Mouse (Mus musculus) ES-Bruce4 (cell line): ENCODE measurements around the gene Hc. TPM values are rescaled to one million over a fixed set of nuclear protein-coding genes. Genes with fewer than 3 reads are reported as not detected.

Experiments used
- H3K27ac ChIP-seq: 2 replicates; pipeline ENCODE4 v1.5.1; 2012; ENCODE audit warnings: low read length, inconsistent platforms; ENCODE audit not compliant: insufficient read depth
- H3K27me3 ChIP-seq: 2 replicates; pipeline ENCODE4 v1.6.1; 2012; ENCODE audit warnings: mild to moderate bottlenecking, low read length, inconsistent platforms; ENCODE audit not compliant: control insufficient read depth, poor library complexity, insufficient read depth, severe bottlenecking
- H3K36me3 ChIP-seq: 2 replicates; pipeline ENCODE4 v1.6.1; 2012; ENCODE audit warnings: inconsistent platforms, mild to moderate bottlenecking, low read length, moderate library complexity; ENCODE audit not compliant: control insufficient read depth, poor library complexity, insufficient read depth, severe bottlenecking
- H3K4me1 ChIP-seq: one replicate; pipeline ENCODE4 v1.8.1; 2011; ENCODE audit warnings: low read length; ENCODE audit not compliant: control insufficient read depth, insufficient read depth
- H3K4me3 ChIP-seq: 2 replicates; pipeline ENCODE4 v1.5.1; 2011; ENCODE audit warnings: low read depth, mild to moderate bottlenecking, low read length
- H3K9ac ChIP-seq: 2 replicates; pipeline ENCODE4 v1.6.1; 2012; ENCODE audit warnings: low read depth, mild to moderate bottlenecking, inconsistent platforms; ENCODE audit not compliant: poor library complexity, severe bottlenecking
- H3K9me3 ChIP-seq: replicated peaks from 2 replicates; pipeline ENCODE4 v1.6.1; 2012; ENCODE audit warnings: mild to moderate bottlenecking, low read length, inconsistent platforms; ENCODE audit not compliant: control insufficient read depth, poor library complexity, insufficient read depth, severe bottlenecking
- CTCF ChIP-seq: IDR thresholded peaks from one replicate; pipeline ENCODE4 v1.8.1; 2011; ENCODE audit warnings: low read depth, low read length
- EP300 ChIP-seq: IDR thresholded peaks from 2 replicates; pipeline ENCODE4 v1.6.1; 2011; ENCODE audit warnings: low read depth, low read length; ENCODE audit not compliant: insufficient read depth
- POLR2A ChIP-seq: IDR thresholded peaks from one replicate; pipeline ENCODE4 v1.8.1; 2011; ENCODE audit warnings: low read length; ENCODE audit not compliant: insufficient read depth
- polyA plus RNA-seq: library from polyadenylated mRNA; stranded (reverse); fragments of >200 nt; gene quantifications from 2 replicates; pipeline ENCODE4 v1.2.4, GENCODE M21; 2011; ENCODE audit warnings: low read depth; ENCODE audit not compliant: missing spikeins, insufficient read depth, insufficient read length

The Hc gene
- polyA plus RNA-seq, 1 experiment, result not detected

DNA sequence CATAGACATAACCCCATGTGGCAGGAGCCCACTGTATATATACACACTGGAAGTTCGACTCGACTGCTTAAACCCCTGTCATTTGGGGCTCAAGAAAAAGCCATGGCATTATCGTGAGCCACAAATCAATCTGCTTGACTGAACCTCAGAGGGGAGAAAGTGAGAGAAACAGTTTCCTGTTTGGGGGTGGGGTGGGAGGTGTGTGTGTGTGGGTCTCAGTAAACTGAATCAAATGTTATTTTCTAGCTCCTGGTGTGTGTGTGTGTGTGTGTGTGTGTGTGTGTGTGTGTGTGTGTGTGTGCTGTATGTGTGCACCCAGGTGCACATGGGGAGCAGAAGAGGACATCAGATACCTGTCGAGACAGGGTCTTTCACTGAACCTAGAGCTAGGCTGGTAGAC, 108.2 kb downstream of the Hc start:
- no peaks in the 10 kb centered on the region for H3K4me1 ChIP-seq
- no peaks in the 10 kb centered on the region for H3K27me3 ChIP-seq
- TF ChIP-seq EP300 (no peak), CTCF (no peak)
- H3K27ac ChIP-seq, result no peak overlapping the region
- H3K9ac ChIP-seq, result no peak overlapping the region
- no peak overlapping the region for H3K4me3 ChIP-seq
- H3K36me3 ChIP-seq, result no peaks in the 10 kb centered on the region
- no peaks in the 10 kb centered on the region for H3K9me3 ChIP-seq

DNA sequence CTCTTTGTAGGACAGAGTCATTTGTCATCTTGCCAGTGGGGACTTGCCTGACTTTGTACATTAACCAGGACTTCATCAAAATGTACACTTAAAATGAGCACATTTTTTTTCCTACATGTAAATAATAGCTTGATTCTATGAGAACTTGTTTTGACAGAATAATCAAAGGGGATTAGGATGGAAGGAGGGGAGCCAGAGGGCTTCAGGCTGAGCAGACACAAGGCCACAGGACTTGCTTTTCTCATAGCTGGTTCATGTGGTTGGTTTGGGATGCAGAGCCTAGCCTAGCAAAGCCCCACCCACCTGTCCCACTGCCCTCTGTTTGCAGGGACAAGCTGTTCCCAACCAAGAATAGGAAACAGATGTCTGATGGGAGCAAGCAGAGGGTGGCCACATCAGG, 109.8 kb downstream of the Hc start:
- no peaks in the 10 kb centered on the region for H3K27me3 ChIP-seq
- H3K9me3 ChIP-seq, result no peaks in the 10 kb centered on the region
- H3K9ac ChIP-seq, result no peak overlapping the region
- H3K27ac ChIP-seq, result no peak overlapping the region
- TF ChIP-seq EP300, result no peak
- no peak for TF ChIP-seq CTCF
- TF ChIP-seq POLR2A, result no peak
- H3K36me3 ChIP-seq, result no peaks in the 10 kb centered on the region
- H3K4me3 ChIP-seq, result no peak overlapping the region
- H3K4me1 ChIP-seq, result peaks cover under 1% of the 10 kb centered on the region

DNA sequence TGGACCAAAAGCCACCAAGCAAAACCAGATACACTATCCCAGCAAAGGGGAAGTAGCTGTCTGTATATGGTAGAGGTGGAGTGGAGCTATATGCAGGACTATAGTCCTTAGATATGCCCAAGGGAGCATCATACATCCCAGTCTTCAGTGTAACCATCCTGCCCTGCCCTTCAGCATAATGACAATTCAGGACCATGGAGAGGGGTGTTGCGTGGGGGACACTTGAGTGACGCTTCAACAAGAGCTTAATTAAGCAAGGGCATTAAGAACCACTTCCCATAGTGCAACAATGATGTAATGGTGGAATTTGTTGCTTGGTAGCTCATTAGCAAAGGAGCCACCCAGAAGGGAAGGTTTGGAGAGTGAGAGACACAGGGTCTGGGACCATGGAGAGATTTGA, 112.6 kb downstream of the Hc start:
- no peak for TF ChIP-seq EP300
- no peak for TF ChIP-seq POLR2A
- no peak for TF ChIP-seq CTCF
- H3K36me3 ChIP-seq, result no peaks in the 10 kb centered on the region
- no peaks in the 10 kb centered on the region for H3K27me3 ChIP-seq

DNA sequence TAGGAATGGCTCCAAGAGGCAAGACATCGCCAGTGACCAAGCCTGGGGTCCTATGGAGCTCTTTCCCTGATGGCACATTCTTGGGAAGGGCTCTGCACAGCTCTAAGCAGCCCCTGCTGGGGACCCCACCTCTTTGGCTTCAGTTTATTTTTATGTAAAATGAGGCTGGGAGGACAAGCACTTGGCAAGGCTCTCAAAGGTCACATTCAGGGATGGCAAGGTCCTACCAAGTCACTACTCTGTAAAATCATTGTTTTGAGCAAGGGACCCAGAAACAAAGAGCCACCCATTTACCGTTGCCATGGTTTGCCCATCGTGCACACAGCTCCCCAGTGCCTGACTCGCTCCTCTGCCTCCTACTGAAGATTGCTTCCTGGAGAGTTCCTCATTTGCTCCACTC, 115.2 kb downstream of the Hc start:
- Histone ChIP-seq H3K4me3 (no peak overlapping the region), H3K9ac (no peak overlapping the region), H3K27me3 (no peaks in the 10 kb centered on the region)

More for the DNA sequence above, 112.6 kb downstream of the Hc start:
- Histone ChIP-seq H3K9ac (no peak overlapping the region), H3K4me3 (no peak overlapping the region), H3K27ac (no peak overlapping the region), H3K9me3 (no peaks in the 10 kb centered on the region), H3K4me1 (peaks cover 6% of the 10 kb centered on the region)

DNA sequence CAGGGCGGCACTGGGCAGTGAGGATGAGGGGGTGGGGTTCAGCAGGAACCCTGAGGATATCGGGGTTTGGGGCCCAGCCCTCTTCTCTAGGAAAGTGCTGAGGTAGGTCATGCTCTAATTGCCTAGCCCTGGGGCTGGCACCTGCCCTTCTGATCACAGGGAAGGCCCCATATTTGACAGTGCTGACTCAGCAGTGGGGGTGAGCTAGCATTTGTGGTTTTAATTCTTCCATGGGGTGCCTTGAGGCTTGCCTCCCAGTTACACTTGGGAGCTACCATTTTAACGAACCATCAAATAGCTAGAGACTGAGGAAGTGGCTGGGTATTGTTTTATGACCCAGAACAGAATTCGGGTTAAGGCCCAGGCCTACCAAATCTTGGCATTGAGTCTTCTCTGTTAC, 115.7 kb downstream of the Hc start:
- no peak overlapping the region for H3K27ac ChIP-seq
- TF ChIP-seq EP300 (no peak), POLR2A (no peak), CTCF (no peak)
- H3K27me3 ChIP-seq, result no peaks in the 10 kb centered on the region
- H3K4me3 ChIP-seq, result no peak overlapping the region
- H3K9ac ChIP-seq, result no peak overlapping the region
- no peaks in the 10 kb centered on the region for H3K9me3 ChIP-seq
- peaks cover 13% of the 10 kb centered on the region for H3K4me1 ChIP-seq
- no peaks in the 10 kb centered on the region for H3K36me3 ChIP-seq

More for the DNA sequence above, 115.2 kb downstream of the Hc start:
- Histone ChIP-seq H3K4me1 (peaks cover 12% of the 10 kb centered on the region), H3K9me3 (no peaks in the 10 kb centered on the region), H3K27ac (no peak overlapping the region), H3K36me3 (no peaks in the 10 kb centered on the region)
- TF ChIP-seq EP300, result 0 out of 2 replicates have a peak, but pooled peaks have one; percentile 44
- TF ChIP-seq CTCF, result no peak
- no peak for TF ChIP-seq POLR2A

DNA sequence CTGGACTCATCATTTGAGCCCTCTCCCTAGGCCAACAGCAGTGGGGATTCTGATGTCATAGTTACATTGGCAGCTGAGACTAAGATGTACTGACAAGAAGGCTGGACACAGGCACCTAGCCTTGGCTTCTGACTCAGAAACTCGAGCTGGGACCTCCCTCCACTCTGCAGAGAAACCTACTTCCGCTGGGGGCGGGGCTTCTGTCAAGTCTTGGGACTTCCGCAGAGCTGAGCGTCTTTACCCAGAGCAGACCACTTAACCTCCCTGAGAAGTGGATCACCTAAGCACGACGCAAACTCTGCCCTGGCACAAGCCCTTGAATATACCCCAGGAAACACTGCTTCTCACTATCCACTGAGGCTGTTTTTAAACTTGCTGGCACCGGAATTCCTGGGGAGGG, 116.5 kb downstream of the Hc start:
- no peak overlapping the region for H3K4me3 ChIP-seq
- no peaks in the 10 kb centered on the region for H3K9me3 ChIP-seq
- TF ChIP-seq CTCF, result no peak
- peak; percentile 18 for TF ChIP-seq POLR2A
- no peak for TF ChIP-seq EP300
- H3K36me3 ChIP-seq, result no peaks in the 10 kb centered on the region
- H3K27me3 ChIP-seq, result no peaks in the 10 kb centered on the region
- no peak overlapping the region for H3K27ac ChIP-seq
- H3K4me1 ChIP-seq, result peaks cover 13% of the 10 kb centered on the region
- H3K9ac ChIP-seq, result no peak overlapping the region
